Mouse (Mus musculus): ENCODE measurements around the gene Elf3. TPM values are rescaled to one million over a fixed set of nuclear protein-coding genes. Genes with fewer than 3 reads are reported as not detected.

Gene Elf3
- not detected for polyA plus RNA-seq (2014; fragmentation: Illumina TruSeq; extraction: RNeasy Lipid Tissue Mini Kit (QIAGEN cat#74804); ENCODE audit: low read depth, low replicate concordance)

DNA sequence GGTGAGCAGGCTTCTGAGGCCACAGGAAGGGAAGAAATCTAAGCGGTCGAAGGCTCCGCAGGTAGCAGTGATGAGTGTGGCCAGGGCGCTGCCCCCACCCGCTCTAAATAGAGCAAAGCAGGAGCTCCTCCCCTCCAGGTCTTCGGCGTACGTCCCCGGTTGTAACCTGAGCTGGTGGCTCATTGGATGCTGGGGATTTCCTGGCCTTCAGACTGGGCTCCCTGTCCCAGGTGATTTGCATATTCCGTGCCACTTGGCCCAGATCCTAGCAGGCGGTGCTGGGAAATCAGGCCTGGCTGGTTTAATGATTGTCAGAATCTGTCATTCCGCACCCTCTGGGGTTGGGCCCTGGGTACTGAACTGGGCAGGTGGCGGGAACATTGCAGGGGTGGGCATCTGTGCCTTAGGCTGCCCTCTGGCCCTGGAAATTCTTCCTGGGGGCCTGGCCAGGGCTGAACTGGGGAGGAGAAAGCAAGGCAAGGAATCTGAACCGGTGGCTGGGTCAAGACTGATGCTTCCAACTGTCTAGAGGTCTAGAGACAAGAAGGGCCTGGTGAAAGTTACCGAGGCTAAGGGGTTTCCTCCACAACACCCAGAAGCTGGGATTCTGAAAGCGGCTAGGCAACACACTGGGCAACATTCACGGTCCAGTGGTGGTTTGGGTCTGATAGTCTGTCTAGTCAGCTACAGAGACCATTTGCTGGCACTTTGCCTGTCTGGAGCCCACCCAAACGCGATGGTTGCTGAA, at the start of gene Elf3:
TSS of gene Elf3 (minus strand) at position 189 of the 748 bp plus-strand sequence.

DNA sequence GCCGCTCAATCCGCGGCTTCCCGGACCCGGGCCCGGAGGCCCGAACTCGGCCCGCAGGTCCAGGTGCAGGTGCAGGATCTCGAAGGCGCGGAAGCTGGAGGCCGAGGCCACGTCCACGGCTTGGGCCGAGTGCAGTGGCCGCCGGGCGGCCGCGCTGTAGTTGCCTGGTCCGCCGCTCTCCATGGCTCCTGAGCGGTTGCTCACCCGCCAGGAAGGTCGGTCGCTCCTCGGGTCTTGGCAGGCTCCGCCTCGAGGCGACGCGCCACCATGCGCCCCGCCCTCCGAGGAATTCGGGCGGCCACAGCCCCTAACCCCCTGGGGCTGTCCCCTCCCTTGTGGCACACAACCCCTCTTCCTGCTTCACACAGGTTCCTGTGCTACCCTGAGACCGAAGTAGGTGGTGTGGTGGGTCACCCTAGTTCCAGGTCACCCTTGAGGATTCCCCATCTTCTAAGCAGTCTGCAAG, 25.5 kb upstream of the Elf3 start, which contains the start of gene Rnpep:
TSS of gene Rnpep (minus strand) at position 259 of the 466 bp plus-strand sequence.

Other genes starting within 250 kb of the Elf3 start
- not detected for gene Lgr6, start 153.3 kb downstream of the Elf3 start, polyA plus RNA-seq (2014; fragmentation: Illumina TruSeq; extraction: RNeasy Lipid Tissue Mini Kit (QIAGEN cat#74804); ENCODE audit: low read depth, low replicate concordance)
- 0.11 TPM for gene Ptpn7, start 125.9 kb downstream of the Elf3 start, polyA plus RNA-seq (2014; fragmentation: Illumina TruSeq; extraction: RNeasy Lipid Tissue Mini Kit (QIAGEN cat#74804); ENCODE audit: low read depth, low replicate concordance)
- gene Arl8a, start 111.7 kb downstream of the Elf3 start, polyA plus RNA-seq (2014; fragmentation: Illumina TruSeq; extraction: RNeasy Lipid Tissue Mini Kit (QIAGEN cat#74804); ENCODE audit: low read depth, low replicate concordance) = 10.5 TPM
- gene Gpr37l1, start 90.9 kb downstream of the Elf3 start, polyA plus RNA-seq (2014; fragmentation: Illumina TruSeq; extraction: RNeasy Lipid Tissue Mini Kit (QIAGEN cat#74804); ENCODE audit: low read depth, low replicate concordance) = not detected
- 15.3 TPM for gene Rnpep, start 25.5 kb upstream of the Elf3 start, polyA plus RNA-seq (2014; fragmentation: Illumina TruSeq; extraction: RNeasy Lipid Tissue Mini Kit (QIAGEN cat#74804); ENCODE audit: low read depth, low replicate concordance)
- gene Timm17a, start 55.2 kb upstream of the Elf3 start, polyA plus RNA-seq (2014; fragmentation: Illumina TruSeq; extraction: RNeasy Lipid Tissue Mini Kit (QIAGEN cat#74804); ENCODE audit: low read depth, low replicate concordance) = 15.8 TPM
- not detected for gene Lmod1, start 66.2 kb upstream of the Elf3 start, polyA plus RNA-seq (2014; fragmentation: Illumina TruSeq; extraction: RNeasy Lipid Tissue Mini Kit (QIAGEN cat#74804); ENCODE audit: low read depth, low replicate concordance)
- gene Shisa4, start 116.7 kb upstream of the Elf3 start, polyA plus RNA-seq (2014; fragmentation: Illumina TruSeq; extraction: RNeasy Lipid Tissue Mini Kit (QIAGEN cat#74804); ENCODE audit: low read depth, low replicate concordance) = not detected
- 6.9 TPM for gene Ipo9, start 171.9 kb upstream of the Elf3 start, polyA plus RNA-seq (2014; fragmentation: Illumina TruSeq; extraction: RNeasy Lipid Tissue Mini Kit (QIAGEN cat#74804); ENCODE audit: low read depth, low replicate concordance)